Mouse (Mus musculus): ENCODE results near the gene Wasl. TPM values are rescaled to one million over a fixed set of nuclear protein-coding genes. Genes with fewer than 3 reads are reported as not detected.

The Wasl gene
- total RNA-seq, 2 experiments from 2014 or later: 108 to 126 TPM

DNA sequence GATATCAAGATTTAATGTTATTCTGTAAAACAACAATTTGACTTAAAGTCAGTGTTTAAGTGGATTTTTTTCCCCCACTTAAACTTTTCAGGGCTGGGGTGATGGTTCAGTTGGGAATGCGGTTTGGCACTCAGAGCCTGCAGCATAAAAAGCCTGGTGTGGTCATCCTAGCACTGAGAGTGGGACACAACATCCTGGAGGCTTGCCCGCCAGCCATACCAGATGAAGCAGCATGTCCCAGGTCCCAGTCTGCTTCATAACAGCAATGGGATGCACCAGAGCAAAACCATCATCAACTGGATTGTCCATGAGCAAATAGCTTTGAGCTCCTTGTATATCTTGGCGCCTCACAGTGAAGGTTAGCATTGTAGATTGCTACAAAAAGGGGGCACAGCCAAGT is 56.1 kb downstream of the Wasl start:
- no peak for DNase-seq (ENCODE audit: low spot score in 2 of 2)
- intact Hi-C loops (cut with DNase I): loop anchor here (5.0 kb wide), 1 partner anchor 41 kb away; no protein-coding TSS in a partner anchor

DNA sequence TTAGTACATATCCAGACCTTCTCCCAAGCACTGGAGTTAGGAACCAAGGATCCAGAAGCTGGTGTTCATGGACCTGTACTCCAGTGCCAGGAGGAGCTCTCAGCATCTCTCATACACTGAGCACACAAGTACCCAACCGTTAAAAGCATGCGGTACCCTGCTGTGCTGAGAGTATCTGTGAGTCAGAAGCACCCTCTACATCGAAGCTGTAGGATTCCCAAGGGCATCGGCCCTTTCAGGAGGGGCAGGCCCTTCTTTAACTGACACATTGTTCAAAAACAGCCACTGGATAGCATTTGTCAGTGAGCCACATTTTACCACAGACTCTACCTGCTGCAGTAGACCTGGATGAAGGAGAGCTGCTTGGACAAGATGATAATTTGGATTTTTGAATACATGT is 56.7 kb downstream of the Wasl start:
- DNase-seq (ENCODE audit: low spot score in 2 of 2): no peak
- intact Hi-C loops (cut with DNase I): loop anchor here (5.0 kb wide), 1 partner anchor 41 kb away; no protein-coding TSS in a partner anchor

DNA sequence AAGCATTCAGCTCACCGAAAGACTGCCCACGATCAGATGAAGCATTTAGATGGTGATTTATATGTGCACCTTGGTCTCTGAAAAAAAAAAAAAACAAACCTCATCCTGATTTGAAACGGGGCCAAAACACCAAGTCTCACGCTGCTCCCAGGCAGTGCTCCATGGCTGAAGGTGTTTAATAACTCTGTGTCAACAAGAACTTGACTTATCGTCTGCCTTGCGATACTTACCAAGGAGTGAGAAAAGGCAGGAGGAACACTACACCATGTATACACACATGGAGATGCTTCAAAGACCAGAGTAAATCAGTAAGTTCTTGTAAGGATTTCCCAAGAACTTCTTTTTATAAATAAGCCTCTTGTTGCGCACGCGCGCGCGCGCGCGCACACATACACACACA is 57.3 kb downstream of the Wasl start:
- no peak for DNase-seq (ENCODE audit: low spot score in 2 of 2)
- intact Hi-C loops (cut with DNase I): loop anchor here (5.0 kb wide), 1 partner anchor 40 kb away; no protein-coding TSS in a partner anchor

DNA sequence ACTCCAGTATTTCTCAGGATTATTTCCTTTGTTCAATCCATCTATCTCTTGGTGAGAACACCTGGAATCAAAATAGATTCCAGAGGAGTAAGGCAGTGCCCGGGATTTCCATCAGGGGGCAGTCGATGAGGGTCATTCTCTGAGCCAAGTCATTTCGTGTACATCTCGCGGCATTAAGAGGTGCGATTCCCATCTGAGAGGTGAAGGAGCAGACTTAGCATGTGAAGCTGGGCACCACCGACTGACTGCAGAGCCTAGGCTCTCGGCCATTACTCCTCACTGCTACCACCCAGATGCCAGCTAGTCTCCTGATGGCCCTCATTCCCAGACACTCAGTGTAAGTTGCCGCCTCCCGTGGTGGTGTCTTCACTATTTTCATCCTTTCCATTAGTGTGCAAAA is 58.3 kb downstream of the Wasl start:
- intact Hi-C loops (cut with DNase I): loop anchor here (5.0 kb wide), 1 partner anchor 39 kb away; no protein-coding TSS in a partner anchor
- no peak for DNase-seq (ENCODE audit: low spot score in 2 of 2)

DNA sequence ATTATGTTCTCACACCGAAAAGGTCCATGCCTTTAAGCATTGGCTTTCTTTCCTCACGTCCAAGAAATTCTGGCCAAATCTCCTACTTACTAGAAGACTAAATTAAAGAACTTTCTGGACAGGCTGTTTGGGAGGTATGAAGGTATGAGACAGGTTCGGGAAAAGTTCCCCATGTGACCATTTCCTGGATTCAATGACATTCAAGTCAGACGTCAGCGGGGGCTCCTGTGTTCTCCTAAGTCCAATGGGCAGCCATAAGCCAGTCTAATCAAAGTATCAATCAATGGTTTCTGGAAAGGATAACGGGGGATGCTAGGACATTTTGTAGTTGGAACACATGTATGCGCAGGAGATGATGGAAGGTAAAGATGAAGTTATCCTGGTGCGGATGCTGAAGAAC is 59.2 kb downstream of the Wasl start:
- no peak for DNase-seq (ENCODE audit: low spot score in 2 of 2)
- intact Hi-C loops (cut with DNase I): loop anchor here (5.0 kb wide), 1 partner anchor 38 kb away; no protein-coding TSS in a partner anchor

DNA sequence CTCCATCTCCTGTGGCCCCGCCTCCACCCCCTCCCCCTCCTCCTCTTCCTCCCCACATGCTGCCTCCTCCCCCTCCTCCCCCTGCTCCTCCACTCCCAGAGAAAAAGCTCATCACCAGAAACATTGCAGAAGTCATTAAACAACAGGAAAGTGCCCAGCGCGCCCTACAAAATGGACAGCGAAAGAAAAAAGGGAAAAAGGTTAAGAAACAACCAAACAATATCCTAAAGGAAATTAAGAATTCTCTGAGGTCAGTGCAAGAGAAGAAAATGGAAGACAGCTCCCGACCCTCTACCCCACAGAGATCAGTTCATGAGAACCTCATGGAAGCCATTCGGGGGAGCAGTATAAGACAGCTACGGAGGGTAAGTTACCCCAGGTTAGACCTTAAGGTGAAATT is 60.5 kb downstream of the Wasl start:
- intact Hi-C loops (cut with DNase I): no loop called here
- DNase-seq (ENCODE audit: low spot score in 2 of 2): no peak

DNA sequence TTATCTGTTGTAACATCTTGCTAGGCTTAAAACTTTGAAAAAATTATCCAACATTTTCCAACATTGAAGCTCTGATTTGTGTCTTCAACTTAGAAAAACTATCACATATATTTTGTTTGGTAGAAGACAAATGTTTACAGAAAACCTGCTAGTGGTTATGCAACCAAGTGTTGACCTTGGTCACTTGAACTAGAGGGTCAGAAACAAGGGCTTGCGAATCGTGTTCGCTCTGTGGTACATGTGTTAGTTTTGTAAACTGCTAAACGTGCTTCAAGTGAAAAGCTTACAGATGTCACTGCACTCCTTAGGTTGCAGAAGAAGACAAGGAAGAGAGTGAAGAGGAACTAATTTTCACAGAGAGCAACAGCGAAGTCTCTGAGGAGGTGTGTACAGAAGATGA is 61.8 kb downstream of the Wasl start:
- intact Hi-C loops (cut with DNase I): no loop called here
- DNase-seq (ENCODE audit: low spot score in 2 of 2): no peak

DNA sequence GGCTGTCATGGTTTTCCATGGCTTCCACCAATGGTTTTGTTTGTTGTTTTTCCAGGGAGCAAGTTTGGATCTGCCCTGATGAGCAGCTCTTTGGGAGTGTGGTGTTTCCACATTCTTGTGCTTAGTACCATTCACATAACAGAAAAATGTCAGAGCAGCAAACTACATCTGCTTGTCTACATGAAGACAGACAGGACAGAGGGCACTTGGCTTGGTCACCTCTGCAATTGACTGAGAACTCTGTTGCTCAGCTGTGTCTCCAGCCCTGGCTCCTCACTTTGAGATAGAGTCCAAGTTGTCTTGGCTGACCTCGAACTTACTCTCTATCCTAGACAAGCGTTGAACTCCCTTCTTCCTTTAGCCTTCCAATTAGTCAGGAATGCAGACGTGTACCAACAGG is 62.5 kb downstream of the Wasl start:
- DNase-seq (ENCODE audit: low spot score in 2 of 2): no peak
- intact Hi-C loops (cut with DNase I): no loop called here

DNA sequence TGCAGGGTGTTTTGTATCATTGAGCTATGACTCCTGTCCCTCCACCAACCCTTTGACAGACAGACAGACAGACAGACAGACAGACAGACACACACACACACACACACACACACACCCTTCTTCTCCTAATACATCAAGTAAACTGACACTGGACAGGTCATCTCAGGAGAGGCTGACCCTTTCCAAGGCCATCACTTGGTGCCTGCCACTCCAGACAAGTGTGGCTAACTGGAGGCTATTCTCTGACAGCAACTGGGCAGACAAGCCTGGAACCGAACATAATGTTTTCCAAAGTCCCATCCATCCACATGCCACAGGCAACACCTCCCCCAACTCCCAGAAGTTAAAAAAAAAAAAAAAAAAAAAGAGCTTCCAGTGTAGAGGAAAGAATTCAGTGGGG is 63.1 kb downstream of the Wasl start:
- no peak for DNase-seq (ENCODE audit: low spot score in 2 of 2)
- intact Hi-C loops (cut with DNase I): no loop called here

DNA sequence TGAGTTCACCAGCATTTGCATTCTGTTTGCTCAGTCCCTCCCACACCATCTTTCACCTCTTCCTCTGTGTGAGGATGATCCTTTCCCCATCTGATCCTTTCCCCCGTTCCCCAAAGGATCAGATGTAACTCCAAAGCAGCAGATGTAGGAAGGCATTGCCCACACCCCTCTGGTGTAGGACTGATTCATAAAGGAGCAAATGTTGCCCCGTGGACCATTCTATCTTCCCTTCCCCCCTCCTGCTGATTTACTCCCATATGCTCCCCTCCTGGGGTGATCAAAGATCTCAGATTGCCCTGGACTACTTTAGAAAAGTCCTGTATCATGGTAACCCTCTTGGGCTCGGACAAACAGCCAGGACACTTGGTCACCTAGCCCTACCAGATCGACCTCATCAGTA is 64.1 kb downstream of the Wasl start:
- DNase-seq (ENCODE audit: low spot score in 2 of 2): no peak
- intact Hi-C loops (cut with DNase I): no loop called here

DNA sequence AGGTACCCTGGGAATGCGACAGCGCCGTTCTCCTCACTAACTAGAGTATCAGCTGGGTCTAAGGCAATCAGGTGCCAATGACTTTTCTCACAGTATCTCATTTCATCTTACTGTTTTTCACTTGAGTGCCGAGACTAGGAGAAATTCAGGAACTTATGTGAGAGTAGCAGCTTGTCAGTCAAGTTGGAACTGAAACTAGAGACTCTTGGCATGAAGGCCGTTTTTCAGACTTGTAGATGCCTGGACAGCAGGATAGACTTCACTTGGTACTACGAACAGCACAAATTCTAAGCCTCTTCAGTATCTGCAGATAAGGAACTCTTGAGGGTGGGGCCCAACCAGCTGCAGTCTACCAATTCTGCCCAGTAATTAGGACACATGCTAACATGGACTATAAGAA is 64.7 kb downstream of the Wasl start:
- intact Hi-C loops (cut with DNase I): no loop called here
- DNase-seq (ENCODE audit: low spot score in 2 of 2): no peak

DNA sequence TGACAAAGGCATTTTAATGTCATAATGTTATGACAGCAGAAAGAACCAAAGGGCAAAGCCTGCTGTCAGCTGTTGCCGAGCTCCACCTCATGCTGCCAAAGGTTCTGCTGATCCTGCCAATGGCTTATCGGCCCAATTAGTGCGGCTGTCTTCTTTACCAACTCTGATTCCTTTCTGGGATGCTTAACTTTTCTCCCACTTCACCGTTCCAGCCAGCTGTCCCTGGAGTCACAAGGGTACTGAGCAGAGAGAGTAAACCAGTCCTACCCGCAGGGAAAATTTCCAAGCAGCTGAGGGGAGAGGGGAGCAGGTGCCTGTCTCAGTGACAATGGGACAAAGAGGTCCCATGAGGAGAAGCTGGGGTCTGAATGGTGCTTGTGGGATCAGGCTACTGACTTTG is 65.2 kb downstream of the Wasl start:
- no peak for DNase-seq (ENCODE audit: low spot score in 2 of 2)
- intact Hi-C loops (cut with DNase I): no loop called here

DNA sequence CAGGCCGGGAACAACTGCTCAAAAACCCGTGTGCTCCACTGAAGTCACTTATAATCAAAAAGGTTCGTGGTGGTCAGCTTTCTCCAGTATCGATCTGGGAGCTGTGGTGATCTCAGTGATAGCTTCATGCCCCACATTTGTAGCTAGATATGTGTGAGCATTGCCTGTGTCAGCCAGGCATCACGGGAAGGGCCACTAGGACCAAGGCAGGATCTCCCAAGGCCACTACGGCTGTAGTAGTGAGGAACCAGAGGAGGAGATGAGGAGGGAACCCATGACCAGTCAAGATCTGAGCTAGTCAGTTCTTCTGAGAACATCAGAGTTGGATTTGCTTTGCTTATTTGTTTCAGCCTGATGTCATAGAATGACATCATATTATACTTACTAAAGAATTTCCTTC is 65.6 kb downstream of the Wasl start:
- intact Hi-C loops (cut with DNase I): no loop called here
- DNase-seq (ENCODE audit: low spot score in 2 of 2): no peak

DNA sequence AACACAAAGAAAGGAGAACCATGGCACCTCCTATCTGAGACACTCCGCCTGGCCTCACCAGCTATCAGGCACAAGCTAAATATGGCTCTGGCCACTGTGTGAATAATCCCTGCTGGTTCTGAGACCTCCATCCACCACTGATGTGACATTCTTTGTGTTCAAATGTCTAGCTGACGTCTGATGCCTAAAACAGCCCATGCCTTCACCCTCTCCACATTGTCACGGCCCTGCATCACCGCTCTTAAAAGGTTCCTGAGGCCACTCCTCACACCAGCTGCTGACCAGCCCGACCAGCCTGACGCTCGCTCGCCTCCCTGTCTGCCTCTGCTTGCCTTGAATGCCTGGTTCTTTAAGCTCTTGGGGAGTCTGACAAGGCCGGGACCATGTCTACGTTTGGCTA is 67.3 kb downstream of the Wasl start, which contains the start of gene Lmod2:
Gene Lmod2 (plus strand): TSS at position 263 of the 400 bp plus-strand sequence.
- intact Hi-C loops (cut with DNase I): no loop called here
- DNase-seq (ENCODE audit: low spot score in 2 of 2): no peak

DNA sequence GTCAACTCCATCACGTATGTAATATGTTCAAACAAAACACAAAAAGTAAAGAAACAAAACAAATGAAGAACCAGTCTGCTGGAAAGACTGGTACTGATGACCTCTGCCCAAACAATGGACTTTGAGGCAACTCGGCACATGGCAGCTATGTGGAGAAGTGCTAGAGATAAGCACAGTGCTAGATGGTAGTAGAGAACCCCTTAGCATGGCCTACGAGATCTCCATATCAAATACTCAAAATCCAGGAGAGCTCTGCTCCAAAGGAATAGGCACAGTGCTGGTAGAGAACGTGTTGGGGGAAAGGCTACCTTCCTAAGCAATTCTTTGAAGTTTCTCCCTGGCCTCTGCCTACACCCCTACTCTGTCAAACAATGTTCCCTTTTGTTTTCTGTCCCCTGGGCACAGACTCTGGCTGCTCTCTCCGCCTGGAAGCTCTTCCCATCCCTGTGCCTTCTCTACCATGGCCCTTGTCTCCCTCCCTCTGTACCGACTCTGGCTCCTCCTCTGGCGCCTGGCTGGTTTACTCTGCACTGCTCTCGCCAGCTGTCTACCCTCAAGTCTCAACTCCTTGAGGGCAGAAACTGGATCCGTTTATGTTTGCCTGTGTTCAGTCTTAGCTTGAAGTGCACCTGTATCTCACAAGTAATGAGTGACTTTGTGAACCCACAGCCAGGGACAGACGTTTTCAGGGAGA is 73.1 kb downstream of the Wasl start:
- DNase-seq (ENCODE audit: low spot score in 2 of 2): no peak
- intact Hi-C loops (cut with DNase I): no loop called here

DNA sequence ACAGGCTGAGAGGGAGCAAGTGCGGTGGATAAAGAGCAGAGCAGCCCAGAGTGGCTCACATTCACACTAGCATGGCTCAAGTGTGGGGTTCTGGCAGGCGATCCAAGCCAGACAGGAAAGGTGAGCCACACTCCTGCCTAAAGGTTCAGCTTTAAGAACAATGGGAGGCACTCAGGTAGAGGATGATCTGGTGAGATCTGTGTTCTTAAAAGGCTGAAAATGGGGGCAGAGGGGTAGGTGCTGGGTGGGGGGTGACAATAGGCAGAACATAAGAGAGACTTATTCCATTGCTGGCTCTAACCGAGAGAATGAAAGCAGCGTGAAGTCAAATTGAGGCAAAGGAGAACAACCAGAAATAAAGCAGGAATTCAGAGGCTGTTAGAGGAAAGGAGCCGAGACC is 74.5 kb downstream of the Wasl start:
- intact Hi-C loops (cut with DNase I): no loop called here
- no peak for DNase-seq (ENCODE audit: low spot score in 2 of 2)

DNA sequence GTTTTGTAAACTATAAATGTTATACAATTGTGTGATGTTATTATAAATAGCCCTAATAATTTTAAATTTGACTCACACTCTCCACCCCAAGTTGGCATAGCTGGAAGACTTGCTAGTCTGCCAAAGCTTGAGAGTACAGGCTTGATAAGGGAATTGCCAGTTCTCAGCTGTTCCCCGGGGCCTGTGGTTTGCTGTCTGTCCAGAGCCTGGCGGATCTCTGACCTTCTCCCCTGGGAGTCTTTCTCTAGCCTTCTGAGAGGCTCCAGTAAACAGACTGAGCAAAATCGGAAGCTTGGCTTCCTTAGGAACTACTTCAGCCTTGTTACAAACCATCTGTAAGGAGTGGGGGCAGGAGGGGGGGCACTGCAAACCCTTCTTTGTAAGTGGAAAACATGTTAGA is 77.9 kb downstream of the Wasl start:
- intact Hi-C loops (cut with DNase I): no loop called here

DNA sequence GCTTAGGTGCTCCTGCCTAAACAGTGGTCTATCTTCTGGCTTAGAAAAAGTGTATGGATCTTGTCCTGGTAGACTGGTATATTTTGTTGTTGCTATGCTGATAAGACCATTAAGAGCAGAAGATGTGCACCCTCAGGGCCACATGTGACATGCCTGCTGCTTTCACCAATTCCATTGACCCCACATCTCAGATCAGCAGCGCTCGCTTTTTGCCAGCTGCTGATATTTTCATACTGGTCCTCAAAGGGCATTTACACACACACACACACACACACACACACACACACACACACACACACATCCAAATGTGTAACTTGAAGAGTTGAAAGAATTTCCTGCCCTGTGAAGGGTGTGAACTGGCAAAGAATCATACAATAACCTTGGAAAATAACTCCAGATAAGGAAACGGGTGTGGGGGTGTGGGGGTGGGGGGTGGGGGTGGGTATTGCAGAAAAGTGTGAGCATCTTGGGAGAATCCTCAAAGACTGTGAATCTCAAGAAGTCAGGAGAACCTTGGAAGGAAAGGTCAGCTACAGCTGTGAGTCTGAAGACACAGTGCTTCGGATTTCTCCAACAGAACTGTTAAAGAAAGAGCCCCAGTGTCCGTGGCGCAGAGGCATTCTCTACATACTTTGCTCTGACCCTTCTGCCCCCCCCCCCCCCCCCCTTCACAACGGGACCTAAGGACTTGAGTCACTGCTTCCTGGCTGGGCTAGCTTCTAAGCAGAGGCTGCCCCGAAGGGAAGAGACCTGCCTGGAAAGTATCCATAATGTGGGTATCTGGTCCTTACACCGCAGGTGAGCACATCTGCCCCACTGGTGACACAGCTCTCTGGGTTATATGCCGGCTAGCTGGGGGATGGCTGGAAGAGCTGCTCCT is 79.1 kb downstream of the Wasl start:
- intact Hi-C loops (cut with DNase I): no loop called here
- no peak for DNase-seq (ENCODE audit: low spot score in 2 of 2)

More for the DNA sequence above, 77.9 kb downstream of the Wasl start:
- no peak for DNase-seq (ENCODE audit: low spot score in 2 of 2)

DNA sequence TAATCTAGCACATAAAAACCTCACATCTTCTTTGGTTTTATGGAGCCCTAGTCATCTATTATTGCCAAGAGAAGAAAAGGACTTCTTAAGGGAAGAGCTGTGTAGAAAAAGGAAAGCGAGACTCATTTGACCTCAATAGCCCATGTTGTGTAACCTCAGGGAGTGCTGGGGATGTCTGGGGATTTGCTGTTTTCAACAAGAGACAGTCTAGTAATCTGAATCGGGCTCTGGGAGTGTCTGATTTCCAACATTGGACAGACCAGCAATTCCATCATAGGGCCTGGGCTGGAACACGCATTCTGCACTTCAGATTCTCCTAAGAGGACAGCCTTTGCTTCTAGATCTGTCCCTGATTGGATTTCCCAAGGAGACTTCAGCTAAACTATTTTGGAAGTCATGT is 81.4 kb downstream of the Wasl start:
- no peak for DNase-seq (ENCODE audit: low spot score in 2 of 2)

DNA sequence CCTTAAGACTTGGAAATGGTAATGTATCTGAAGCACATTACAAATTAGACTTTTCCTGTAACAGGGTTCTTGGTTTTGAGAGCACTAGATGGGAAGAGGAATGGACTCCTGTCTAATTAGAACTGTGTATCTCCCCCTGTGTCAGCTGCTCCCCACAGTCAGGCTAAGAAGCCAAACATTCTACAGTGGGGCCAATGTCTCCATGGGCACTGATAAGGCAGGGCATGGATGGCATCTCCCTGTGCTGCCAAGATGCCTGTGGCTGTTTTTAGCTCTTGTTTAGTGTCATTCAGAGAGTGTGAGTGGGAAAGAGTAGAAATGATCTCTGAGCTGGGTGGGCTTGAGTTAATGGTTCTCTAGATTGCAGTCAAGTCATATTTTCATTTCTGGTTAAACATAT is 91.5 kb downstream of the Wasl start:
- no peak for DNase-seq (ENCODE audit: low spot score in 2 of 2)
- intact Hi-C loops (cut with DNase I): no loop called here

More for the DNA sequence above, 81.4 kb downstream of the Wasl start:
- intact Hi-C loops (cut with DNase I): no loop called here

DNA sequence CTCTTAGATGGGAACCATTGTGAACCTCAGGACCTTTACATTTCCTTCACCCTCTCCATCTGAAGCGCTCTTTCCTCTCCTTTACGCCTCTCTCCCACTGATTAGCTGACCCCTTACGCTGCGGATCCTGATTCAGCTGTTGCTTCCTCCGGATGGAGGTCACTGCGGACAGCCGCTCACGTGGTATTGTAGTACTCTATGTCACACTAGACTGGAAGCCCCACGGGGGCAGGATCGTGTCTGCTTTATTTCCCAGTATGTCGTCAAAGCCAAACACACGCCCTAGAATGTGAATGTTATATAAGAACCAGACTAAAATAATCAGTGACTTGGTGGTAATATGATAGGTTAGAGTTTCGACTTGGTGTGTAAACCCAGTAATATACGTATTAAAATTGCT is 92.4 kb downstream of the Wasl start:
- no peak for DNase-seq (ENCODE audit: low spot score in 2 of 2)
- intact Hi-C loops (cut with DNase I): no loop called here
